Mouse (Mus musculus): ENCODE measurements around the gene Ltb4r2.

Ltb4r2 gene

GRCm38 (mm10) chr14:55735758-55736157, 25.5 kb upstream of the Ltb4r2 start:
- no peak for DNase-seq (ENCODE audit: low read depth, low spot score)

GRCm38 (mm10) chr14:55737086-55737687, 24.0 kb upstream of the Ltb4r2 start:
- no peak for DNase-seq (ENCODE audit: low read depth, low spot score)

GRCm38 (mm10) chr14:55743711-55744110, 17.5 kb upstream of the Ltb4r2 start:
- peak; percentile 69 for DNase-seq (ENCODE audit: low read depth, low spot score)

DNA sequence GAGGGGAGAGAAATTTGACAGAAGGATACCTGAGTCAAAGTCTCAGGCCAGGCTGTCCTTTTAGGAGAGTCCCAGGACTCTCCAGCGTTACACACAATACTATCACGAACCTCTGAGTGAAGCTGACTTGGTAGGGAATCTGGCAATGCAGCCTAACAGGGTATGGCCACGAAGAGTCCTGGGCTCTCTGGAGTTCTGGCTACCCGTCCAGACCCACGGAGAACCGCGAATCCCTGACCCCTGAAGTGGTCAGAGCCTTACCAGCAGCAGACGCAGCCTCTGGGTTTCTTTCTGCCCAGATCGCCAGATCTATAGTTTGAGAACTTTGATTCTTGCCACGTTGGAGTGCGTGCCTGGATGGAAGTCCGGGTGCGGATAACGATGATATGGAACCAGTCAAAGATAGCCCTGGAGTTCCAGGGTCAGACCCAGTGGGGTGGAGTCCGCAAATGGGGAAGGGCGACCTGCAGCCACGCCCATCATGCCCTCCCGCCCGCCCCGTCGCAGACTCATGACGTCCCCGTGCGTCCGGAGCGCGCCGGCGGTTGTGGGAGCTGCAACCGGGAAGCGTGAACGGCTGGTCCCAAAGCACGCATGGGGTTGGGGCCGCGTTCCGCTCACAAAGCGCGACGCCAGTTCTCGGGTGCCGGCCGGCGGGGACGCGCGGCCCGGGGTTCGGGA, 15.9 kb upstream of the Ltb4r2 start, which contains the start of the genes Dhrs1 and Nop9:
Dhrs1 (minus strand) TSS at position 511 of the 681 bp plus-strand sequence.
Nop9 (plus strand) TSS at position 514 of the 681 bp plus-strand sequence.
- DNase-seq (ENCODE audit: low read depth, low spot score) = peak; percentile 73

GRCm38 (mm10) chr14:55745861-55746237, 15.4 kb upstream of the Ltb4r2 start:
- no peak for DNase-seq (ENCODE audit: low read depth, low spot score)

DNA sequence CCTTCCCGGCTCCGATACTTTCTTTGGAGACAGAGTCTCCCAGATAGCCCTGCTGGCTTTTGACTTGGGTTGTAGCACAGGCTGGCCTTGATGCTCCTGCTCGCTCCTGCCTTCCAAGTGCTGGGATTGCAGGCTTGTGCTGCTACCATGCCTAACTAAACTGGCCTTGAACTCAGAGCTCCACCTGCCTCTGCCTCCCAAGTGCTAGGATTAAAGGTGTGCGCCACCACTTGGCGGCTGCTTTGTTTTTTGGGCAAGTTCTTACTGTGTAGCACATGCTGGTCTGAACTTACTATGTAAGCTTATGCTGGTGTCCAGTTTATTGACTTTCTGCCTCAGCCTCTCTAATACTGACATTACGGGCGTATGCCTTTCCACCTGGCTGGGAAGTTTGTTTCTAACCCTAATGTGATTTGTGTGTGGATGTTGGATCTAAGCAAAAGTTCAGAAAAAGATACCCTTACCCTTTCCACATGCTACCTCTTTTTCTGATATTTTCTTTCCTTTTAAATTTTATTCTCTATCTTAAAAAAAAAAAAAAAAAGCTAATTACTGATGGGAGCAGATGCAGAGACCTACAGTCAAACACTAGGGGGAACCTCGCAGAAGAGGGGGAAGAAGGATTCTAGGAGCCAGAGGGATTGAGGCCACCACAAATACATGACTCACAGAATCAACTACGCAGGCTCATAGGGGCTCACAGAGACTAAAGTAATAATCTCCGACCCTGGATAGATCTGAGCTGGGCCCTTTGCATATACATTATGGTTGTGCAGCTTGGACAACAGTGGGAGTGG, 14.0 kb upstream of the Ltb4r2 start:
- no peak for DNase-seq (ENCODE audit: low read depth, low spot score)

DNA sequence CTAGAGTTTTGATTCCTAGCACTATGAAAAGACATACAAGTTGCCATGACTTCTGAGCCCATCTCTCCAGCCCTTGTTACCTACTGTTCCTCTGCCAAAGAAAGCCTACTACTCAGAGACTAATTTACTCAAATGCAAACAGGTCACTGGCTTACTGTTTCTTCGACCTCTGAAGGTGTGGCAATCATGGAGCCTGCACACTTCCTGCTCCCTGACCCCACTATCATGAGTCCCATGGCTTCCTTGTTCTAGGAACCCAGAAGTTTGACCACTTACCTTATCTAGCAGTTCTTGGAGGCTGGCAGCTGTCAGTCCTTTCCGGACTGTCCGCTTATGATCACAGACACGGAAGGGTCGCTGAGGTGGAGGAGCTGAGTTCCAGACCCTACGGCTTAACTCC, 3.7 kb upstream of the Ltb4r2 start:
- no peak for DNase-seq (ENCODE audit: low read depth, low spot score)

- DNase-seq (ENCODE audit: low read depth, low spot score) = no peak
Observed at GRCm38 (mm10) chr14:55758363-55758784, 2.9 kb upstream of the Ltb4r2 start, which contains the start of gene Cideb. TSS of gene Cideb (minus strand) at chr14:55758458.

DNA sequence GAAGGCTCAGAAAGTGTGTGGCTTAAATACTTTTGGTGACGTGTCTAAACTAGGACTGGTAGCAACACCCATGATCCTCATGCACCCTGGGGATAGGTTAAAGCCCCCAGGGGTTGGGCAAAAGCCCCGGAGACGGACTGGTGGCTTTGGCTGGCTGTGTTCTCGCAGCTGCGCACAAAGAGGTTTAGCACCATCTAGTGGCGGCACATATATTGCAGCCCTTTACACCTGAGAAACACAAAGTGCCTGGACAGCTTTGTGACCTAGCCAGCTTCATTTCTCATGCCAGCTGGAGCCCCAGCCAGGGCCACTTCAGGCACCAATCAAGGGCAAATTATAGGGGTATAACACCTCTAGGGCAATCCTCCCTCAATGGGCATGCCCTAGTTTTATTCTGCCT, 1.1 kb upstream of the Ltb4r2 start:
- DNase-seq (ENCODE audit: low read depth, low spot score) = peak; percentile 60

DNA sequence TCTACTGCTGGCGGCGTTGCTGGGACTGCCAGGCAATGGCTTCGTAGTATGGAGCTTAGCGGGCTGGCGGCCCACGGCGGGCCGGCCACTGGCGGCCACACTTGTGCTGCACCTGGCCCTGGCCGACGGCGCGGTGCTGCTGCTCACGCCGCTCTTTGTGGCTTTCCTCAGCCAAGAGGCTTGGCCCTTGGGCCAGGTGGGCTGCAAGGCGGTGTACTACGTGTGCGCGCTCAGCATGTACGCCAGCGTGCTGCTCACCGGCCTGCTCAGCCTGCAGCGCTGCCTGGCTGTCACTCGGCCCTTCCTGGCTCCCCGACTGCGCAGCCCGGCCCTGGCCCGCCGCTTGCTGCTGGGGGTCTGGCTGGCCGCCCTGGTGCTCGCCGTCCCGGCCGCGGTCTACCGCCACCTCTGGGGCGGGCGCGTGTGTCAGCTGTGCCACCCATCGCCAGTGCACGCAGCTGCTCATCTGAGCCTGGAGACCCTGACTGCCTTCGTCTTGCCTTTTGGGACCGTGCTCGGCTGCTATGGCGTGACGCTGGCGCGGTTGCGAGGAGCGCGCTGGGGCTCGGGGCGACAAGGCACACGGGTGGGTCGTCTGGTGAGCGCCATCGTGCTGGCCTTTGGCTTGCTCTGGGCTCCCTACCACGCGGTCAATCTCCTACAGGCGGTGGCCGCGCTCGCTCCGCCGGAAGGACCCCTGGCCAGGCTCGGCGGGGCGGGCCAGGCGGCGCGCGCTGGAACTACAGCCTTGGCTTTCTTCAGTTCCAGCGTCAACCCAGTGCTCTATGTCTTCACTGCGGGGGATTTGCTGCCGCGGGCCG, 983 bp downstream of the Ltb4r2 start:
- no peak for DNase-seq (ENCODE audit: low read depth, low spot score)

DNA sequence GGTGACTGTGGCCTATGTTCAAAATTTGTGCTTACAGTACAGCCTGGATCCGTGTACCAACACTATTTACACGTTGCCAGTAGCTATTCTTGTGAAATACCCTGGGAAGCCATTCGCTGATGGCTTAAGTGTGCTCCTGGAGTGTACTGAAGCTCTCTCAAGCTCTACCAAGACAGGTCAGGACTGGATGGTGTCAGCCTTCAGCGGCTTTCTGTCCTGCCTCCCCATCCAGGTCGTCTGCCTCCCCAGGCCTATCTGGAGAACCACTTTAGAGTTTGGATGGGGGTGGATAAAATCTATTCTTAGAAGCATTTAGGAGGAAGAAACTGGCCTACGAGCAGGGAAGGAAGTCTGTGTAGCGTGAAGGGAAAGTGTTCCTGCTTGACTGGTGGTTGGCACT, 1.9 kb downstream of the Ltb4r2 start:
- no peak for DNase-seq (ENCODE audit: low read depth, low spot score)

- no peak for DNase-seq (ENCODE audit: low read depth, low spot score)
Observed at GRCm38 (mm10) chr14:55765696-55766095, 4.5 kb downstream of the Ltb4r2 start, which contains the start of gene Ltb4r1. TSS of gene Ltb4r1 (plus strand) at chr14:55765962.

GRCm38 (mm10) chr14:55767519-55768414, 6.5 kb downstream of the Ltb4r2 start:
- DNase-seq (ENCODE audit: low read depth, low spot score) = peak; percentile 46

GRCm38 (mm10) chr14:55768555-55768954, 7.3 kb downstream of the Ltb4r2 start:
- no peak for DNase-seq (ENCODE audit: low read depth, low spot score)

- no peak for DNase-seq (ENCODE audit: low read depth, low spot score)
Observed at GRCm38 (mm10) chr14:55769087-55769703, 8.0 kb downstream of the Ltb4r2 start.

GRCm38 (mm10) chr14:55776711-55777110, 15.5 kb downstream of the Ltb4r2 start:
- DNase-seq (ENCODE audit: low read depth, low spot score) = no peak

DNA sequence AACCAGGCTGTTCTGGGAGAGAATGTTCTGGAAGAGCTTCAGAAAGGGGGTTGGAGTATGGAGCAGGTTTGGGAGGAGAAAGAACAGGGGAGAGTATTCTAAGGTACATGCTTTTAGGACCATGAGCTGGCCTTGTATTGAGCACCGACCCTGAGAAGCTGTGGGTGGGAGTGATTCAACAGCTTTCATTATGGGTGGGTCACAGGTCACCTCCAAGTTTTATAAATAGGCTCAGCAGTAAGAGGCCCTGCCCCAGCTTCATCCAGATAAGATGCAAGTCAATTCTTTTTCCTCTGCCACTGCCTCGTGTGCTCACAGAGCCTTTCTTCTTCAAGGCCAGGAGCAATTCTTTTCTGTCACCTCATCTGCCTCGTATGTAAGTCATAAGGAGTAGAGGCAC, 15.9 kb downstream of the Ltb4r2 start:
- no peak for DNase-seq (ENCODE audit: low read depth, low spot score)

DNA sequence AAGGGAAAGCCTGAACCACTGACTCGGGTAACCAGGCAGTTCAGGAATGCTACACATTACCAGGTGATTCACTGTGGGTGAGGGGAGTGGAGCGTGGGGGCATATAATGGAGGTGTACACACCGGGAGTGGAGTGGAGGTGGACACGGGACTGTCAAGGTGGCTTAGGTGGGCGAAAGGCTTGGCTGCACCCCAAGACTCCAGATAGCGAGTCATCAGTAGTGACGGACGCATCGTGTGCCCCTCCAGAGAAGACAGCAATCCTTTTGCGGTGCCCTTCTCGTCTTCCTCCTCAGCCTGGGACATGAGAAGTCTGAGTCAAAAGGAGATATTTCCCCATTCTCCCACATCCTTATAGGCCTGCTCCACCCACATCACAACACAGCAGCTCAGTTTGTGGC, 16.6 kb downstream of the Ltb4r2 start:
- DNase-seq (ENCODE audit: low read depth, low spot score) = no peak

DNA sequence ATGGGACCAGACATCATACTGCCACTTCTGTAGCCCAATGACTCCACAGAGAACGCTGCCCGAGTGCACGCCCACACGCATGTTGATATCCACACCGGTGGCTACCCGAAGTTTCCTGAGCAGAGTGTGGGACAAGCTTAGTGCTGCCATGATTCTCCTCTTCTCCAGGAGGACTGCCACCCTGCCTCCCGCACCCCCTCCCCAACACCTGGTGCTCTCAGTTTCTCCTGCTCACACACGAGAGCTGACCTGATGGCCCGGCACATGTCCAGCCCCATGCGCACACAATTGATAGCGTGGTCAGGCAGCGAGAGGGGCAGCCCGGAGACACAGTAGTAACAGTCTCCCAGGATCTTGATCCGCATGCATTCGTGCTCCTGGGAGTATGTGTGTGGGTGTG, 17.5 kb downstream of the Ltb4r2 start:
- no peak for DNase-seq (ENCODE audit: low read depth, low spot score)

- DNase-seq (ENCODE audit: low read depth, low spot score) = no peak
Observed at GRCm38 (mm10) chr14:55779656-55780055, 18.4 kb downstream of the Ltb4r2 start.
